Mouse (Mus musculus): ENCODE measurements around the gene Gpr161.

The Gpr161 gene

GRCm38 (mm10) chr1:165295489-165295888 lies at the start of gene Gpr161:
Gpr161 (plus strand) TSS chr1:165295789.
- no peak for DNase-seq

- DNase-seq, result peak; percentile 86
Measured at GRCm38 (mm10) chr1:165246587-165246986, 49.0 kb upstream of the Gpr161 start.

GRCm38 (mm10) chr1:165247085-165247484 lies 48.5 kb upstream of the Gpr161 start:
- DNase-seq, result peak; percentile 95

- DNase-seq, result no peak
Measured at GRCm38 (mm10) chr1:165247788-165248187, 47.8 kb upstream of the Gpr161 start.

DNA sequence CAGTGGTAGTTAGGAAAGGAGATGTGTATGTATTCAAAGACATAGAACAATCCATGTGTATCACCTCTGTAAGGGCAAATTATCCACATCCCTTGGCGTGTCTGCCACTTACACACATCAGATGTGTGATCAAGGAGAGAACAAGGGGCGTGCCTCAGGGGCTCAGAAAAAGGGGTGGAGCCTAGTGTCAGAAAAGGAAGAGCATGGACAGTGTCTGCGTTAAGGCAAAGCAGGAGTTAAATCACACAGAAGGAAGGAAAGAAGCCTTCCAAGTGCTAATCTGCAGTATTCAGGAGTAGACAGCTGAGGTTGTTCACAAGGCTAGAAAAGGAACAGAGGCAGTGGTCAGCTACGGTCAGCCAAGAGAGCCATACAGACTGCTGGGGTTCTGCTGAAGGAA lies 46.7 kb upstream of the Gpr161 start:
- peak; percentile 85 for DNase-seq

GRCm38 (mm10) chr1:165250546-165250945 lies 45.0 kb upstream of the Gpr161 start:
- peak; percentile 10 for DNase-seq

GRCm38 (mm10) chr1:165252027-165252671 lies 43.4 kb upstream of the Gpr161 start:
- peak; percentile 90 for DNase-seq

GRCm38 (mm10) chr1:165274946-165275345 lies 20.6 kb upstream of the Gpr161 start:
- peak; percentile 70 for DNase-seq

- peak; percentile 55 for DNase-seq
Measured at GRCm38 (mm10) chr1:165280741-165281140, 14.8 kb upstream of the Gpr161 start.

DNA sequence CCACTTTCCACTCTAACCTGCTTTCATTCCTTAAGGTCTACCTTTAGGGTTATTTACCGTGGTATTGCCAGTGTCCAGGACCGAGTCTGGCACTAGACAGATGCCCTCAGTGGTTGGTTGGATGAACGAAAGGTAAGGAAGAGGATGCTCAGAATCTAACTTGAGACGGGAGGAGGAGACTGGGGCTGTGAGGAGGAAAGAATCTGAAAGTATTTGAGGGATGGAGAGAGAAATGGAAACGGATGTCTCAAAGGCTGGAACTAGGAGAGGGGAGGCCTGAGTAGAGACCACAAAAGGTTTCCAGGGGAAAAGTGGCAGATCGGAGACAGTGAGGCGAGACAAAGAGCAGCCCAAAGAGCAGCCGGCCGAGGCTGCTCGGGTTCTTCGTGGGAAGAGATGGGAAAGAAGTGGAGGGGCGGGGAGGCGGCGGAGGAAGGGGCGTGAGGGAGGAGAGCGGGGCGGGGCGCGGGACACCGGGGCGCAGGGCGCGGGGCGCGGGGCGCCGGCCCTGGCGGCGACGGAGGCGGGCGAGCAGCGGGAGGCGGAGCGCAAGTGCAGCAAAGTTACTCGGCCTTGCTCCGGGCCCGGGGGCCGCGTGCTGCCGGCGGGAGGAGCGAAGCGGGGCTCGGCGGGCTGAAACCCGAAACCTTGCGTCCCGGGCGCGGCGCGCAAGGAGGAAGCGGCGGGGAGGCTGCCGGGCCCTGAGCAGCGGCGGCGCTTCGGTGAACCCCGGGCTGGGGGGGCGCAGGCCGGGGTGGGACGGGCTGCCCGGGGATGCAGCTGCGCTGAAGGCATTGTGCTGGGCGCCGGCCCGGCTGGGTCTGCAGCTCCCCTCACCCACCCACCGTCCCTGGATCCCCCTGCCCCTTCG lies 14.0 kb upstream of the Gpr161 start:
- peak; percentile 97 for DNase-seq

- DNase-seq, result peak; percentile 94
Measured at GRCm38 (mm10) chr1:165282222-165282966, 13.2 kb upstream of the Gpr161 start.

DNA sequence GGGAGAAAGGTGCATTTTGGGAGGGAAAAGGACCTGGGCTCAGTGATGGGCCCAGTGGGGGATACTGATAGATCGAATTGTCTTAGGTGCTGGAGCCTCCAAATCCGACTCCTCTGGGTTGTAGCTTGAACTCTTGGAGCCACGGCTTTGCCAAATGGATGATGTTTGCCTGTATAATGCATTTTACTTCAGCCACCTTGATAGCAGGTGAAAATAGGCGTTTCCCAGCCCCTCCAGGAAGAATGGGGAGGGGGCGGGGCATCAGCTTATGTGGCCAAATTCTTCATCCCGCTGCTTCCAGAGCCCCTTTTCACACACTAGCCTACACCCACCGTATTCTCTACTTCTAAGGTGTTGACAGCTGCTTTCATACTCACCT lies 12.6 kb upstream of the Gpr161 start:
- DNase-seq, result peak; percentile 85

DNA sequence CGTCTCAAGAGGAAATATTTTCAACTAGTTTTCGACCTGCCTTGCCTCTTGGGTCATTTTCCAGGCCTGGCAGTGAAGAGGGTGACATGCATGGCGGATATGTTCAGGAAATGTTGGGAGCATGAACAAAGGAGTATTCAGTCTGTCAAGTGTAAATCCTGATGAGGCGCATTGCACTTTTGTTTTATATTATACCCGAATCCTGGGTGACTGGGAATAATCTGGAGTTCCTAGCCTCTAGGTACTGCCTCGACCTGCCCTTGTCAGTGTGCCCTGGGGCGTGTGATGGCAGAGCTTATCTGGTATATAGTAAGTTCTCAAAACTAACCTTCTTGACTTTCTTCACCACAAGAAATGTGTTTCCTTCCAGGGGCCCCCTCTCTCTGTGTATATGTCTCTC lies 11.5 kb upstream of the Gpr161 start:
- DNase-seq, result peak; percentile 75

DNA sequence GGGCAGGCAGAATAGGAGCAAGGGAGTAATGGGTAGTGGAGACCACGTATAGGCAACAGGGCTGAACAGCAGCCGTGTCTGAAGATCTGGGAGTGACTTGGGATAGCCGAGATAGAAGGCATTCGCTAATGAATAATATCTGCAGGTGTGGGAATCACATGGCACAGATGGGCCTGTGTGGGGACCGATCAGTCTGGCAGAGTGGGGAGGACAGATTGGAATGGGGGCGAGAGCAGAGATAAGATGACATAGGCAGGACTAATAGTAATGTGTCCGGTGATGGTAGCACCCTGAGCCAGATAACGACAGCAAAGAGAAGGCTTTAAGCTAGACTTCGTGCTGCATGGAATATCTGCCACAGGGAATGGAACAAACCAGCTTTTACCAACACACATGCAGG lies 7.4 kb upstream of the Gpr161 start:
- DNase-seq, result peak; percentile 51

DNA sequence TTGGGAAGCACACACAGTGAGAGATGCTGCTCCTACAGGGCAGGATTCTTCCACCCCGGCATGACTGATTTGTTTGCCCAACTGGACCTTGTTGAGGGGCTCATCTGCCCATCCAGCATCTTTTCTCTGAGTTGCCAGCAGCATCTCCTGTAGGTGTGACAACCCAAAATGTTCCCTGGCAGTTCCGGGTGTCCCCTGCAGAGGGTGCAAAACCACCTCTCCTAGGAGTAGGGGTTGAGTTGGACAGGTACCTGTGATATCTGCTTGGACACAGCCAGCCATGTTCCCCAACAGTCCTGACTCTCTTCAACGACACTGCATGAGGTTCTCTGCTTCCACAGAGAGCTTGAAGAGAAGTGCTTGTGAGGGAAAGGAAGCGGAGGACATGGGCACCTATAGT lies 5.8 kb upstream of the Gpr161 start:
- DNase-seq, result peak; percentile 72

DNA sequence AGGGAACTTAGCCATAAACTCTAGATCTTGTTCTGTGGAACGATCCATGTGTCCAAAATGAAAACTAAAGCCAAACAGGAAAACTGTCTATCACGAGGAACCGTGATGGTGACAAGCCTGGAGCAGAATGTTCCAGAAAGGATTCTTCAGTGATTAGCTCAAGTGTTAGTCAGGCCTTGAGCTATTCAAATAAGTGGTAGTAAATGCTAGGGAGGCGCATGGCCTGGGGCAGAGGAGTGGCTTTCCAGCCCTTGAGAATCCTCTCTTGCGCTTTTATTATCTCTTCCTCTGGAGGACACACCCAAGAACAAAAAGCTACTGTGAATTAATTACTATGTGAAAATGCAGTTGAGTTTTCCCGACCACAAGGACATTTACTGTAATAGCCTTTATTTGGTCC lies 4.0 kb upstream of the Gpr161 start:
- DNase-seq, result peak; percentile 94

DNA sequence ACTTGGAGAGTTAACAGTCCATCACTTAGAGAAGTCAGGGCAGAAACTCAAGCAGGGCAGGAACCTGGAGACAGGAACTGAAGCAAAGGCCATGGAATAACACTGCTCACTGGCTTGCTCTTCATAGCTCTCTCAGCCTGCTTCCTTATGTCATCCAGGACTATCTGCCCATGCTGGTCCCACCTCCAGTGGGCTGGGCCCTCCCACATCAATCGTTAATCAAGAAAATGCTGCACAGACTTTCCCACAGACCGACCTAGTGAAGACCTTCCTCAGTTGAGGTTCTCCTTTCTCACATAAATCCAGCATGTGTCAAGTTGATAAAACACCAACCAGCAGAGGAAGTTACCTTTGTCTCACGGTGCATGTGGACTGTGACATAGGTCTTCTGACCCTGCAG lies 5.5 kb downstream of the Gpr161 start:
- DNase-seq, result no peak

- DNase-seq, result no peak
Measured at GRCm38 (mm10) chr1:165301567-165301966, 6.0 kb downstream of the Gpr161 start.

DNA sequence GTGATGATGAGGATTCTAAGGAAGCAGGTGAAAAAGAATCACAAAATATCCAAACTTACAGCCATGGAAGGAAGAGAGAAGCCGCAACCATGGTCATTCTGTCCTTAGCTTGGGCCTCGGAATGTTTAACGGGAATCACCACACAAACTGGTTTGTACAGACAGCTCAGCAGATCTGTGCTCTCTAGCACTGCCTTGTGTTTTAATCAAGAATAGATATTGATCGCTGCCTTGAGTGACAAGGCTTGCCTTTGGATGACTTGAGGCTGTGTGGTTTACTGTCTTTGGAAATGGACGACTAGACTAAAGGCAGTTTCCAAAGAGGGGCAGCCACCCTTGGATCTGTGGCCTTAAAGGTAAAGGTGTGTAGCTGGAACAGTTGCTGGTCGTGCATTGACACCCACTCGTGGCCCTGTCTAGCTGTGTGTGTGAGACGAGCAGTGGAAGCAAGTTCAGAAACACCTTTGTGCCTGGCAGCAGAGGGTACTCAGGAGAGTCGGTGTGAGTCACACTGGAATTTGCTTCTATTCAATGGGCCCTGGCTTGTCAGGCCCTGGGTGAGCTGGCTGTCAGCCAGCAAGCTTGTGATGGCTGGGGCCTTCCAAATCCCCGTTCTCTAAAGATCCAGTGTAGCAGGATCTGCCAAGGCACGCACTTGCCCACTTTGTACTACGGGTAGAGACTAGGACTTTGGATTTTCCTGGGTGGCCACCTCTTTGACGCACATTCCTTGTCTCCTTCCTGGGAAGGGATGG lies 7.0 kb downstream of the Gpr161 start:
- DNase-seq, result peak; percentile 95

DNA sequence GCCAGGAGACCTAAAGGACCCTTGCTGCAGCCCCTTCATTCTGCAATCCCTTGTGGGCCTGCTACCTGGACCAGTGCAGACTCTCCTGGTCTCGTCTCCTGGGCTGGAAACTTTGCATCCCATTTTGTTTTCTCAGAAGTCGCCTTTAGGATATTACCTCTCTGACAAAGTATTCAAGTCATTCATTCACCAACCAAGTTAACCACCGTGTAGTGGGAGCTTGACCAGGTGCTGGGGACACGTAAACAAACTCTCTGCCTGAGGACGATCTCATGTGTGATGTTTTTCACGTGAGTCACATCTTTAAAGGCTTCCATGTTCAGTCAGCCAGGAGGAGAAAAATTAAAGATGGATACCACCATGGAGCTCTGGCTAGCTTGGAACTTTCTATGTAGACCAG lies 7.6 kb downstream of the Gpr161 start:
- no peak for DNase-seq

GRCm38 (mm10) chr1:165304341-165304740 lies 8.8 kb downstream of the Gpr161 start:
- DNase-seq, result no peak

DNA sequence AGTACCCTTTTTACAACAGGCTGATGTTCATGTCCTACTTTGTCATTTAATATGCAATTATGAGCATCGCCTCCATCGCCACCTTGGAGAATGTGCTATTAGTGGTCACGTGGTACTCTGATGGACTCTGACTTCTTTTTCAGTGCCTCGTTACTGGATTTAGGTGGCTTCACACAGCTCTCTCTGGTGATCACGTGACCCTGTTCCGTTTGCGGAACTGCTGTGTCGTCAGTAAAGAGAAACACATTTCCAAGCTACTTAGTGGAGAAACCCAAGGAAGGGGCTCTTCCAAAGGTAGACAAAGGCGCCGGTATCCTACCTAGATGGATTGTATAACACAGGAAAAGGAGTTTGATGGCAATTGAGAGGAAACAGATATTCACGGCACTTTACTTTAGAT lies 12.6 kb downstream of the Gpr161 start:
- DNase-seq, result peak; percentile 52

DNA sequence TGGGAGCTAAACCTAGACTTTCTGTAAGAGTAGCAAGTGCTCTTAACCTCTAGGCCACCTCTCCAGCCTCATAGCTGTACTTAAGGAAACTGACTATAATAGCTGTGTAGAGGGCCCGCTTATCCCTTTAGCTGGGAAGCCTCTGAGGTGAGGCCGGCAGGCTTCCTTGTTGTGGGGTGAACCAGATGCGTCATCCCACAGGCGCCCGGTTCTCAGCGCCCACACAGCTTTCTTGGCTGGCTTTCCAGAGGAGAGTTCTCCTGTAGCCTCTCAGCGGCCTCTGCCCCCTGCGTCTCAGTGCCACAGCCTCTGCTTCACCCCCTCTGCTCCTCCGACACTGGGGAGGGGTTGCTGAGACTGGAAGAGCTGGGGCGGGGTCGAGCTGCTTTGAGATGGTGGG lies 20.8 kb downstream of the Gpr161 start:
- DNase-seq, result peak; percentile 64
